Mouse (Mus musculus) embryonic facial prominence, embryonic 14.5 days (tissue): ENCODE measurements around the gene Ascc1. TPM values are rescaled to one million over a fixed set of nuclear protein-coding genes. Genes with fewer than 3 reads are reported as not detected.

Experiments
- ATAC-seq: fragments of 200-750 bp; cut with Nextera tagmentation; 2 replicates; pipeline ENCODE4 v1.8.0; 2017; ENCODE audit warnings: low read depth, moderate number of reproducible peaks, moderate TSS enrichment
- DNase-seq: peaks from one replicate; pipeline ENCODE4 v3.0.0-alpha.2; 2015; ENCODE audit warnings: low spot score
- H3K27ac ChIP-seq: fragments of 300-500 bp; sonication (generic); replicated peaks from 2 replicates; pipeline ENCODE4 v1.5.1; 2014; ENCODE audit warnings: low read depth, mild to moderate bottlenecking, low read length, moderate library complexity
- H3K27me3 ChIP-seq: fragments of 300-500 bp; sonication (generic); replicated peaks from 2 replicates; pipeline ENCODE4 v1.6.1; 2014; ENCODE audit warnings: low read length; ENCODE audit not compliant: control insufficient read depth, insufficient read depth
- H3K36me3 ChIP-seq: fragments of 300-500 bp; sonication (generic); 2 replicates; pipeline ENCODE4 v1.6.1; 2014; ENCODE audit warnings: low read length, mixed read lengths; ENCODE audit not compliant: control insufficient read depth, insufficient read depth
- H3K4me1 ChIP-seq: fragments of 300-500 bp; sonication (generic); 2 replicates; pipeline ENCODE4 v1.6.1; 2014; ENCODE audit warnings: antibody characterized with exemption, low read length; ENCODE audit not compliant: control insufficient read depth, insufficient read depth
- H3K4me2 ChIP-seq: fragments of 300-500 bp; sonication (generic); 2 replicates; pipeline ENCODE4 v1.6.1; 2014; ENCODE audit warnings: low read depth, mild to moderate bottlenecking, low read length, moderate library complexity, mixed read lengths
- H3K4me3 ChIP-seq: fragments of 300-500 bp; sonication (generic); 2 replicates; pipeline ENCODE4 v1.5.1; 2014; ENCODE audit warnings: low read depth, mild to moderate bottlenecking, low read length
- H3K9ac ChIP-seq: fragments of 300-500 bp; sonication (generic); 2 replicates; pipeline ENCODE4 v1.6.1; 2014; ENCODE audit warnings: low read depth, mild to moderate bottlenecking, low read length, moderate library complexity, mixed read lengths
- H3K9me3 ChIP-seq: fragments of 300-500 bp; sonication (generic); 2 replicates; pipeline ENCODE4 v1.6.1; 2016; ENCODE audit warnings: low read length; ENCODE audit not compliant: control insufficient read depth
- WGBS: fragments of 180-500 bp; shearing (Covaris S2); extraction: QIAGEN DNeasy Blood & Tissue Kit; methylation state at CpG from one replicate; pipeline ENCODE4 v1.1.7; 2014; 5-methylcytosine and 5-hydroxymethylcytosine counted together
- polyA plus RNA-seq: library from polyadenylated mRNA; unstranded; fragments of >200 nt; fragmentation: Nextera tagmentation; extraction: Ambion mirVana; gene quantifications from 2 replicates; pipeline ENCODE4 v1.2.1, GENCODE M21; 2014

Ascc1 gene
- polyA plus RNA-seq, 1 experiment from 2014 or later = 36.5 TPM

DNA sequence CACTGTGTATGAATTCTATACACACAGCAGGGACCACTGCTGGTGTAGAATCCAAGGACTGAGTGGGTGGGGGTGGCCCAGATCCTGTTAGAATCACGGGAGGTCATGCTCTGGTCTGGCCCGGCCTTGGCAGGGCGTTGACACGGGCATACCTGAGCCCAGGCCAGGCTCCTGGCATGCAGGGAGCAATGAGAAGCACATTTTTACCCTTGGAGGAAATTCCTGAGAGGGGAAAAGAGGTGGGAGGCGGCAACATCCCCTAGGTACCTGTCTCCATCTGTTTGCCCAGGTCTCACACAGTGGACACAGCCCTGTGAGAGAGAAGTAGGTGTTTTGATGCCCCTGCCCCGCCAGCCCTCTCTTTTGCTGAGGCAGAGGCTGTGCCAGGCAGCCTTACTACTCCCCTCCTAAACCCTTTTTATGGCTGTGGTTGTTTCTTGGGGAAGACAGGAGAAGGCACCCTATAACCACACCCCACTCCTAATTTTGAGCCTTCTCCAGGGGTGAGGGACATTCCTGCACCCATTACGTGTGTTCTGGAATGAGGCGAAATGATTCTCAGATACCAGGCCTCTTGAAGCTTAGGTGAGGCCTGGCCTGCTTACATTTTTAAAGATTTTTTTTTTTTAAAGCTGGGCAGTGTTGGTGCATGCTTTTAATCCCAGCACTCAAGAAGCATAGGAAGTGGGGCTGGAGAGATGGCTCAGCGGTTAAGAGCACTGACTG is 111.5 kb downstream of the Ascc1 start:
- ATAC-seq = no peak
- Histone ChIP-seq H3K27ac (no peak overlapping the region), H3K4me3 (no peak overlapping the region), H3K4me1 (peaks cover 9% of the 10 kb centered on the region), H3K36me3 (no peaks in the 10 kb centered on the region), H3K4me2 (no peak overlapping the region), H3K9me3 (no peaks in the 10 kb centered on the region), H3K9ac (no peak overlapping the region), H3K27me3 (no peaks in the 10 kb centered on the region; the same call in 1 of the 2 replicates)
- WGBS = 88% methylated on average over 9 of the region's 9 CpGs
- no peak for DNase-seq

DNA sequence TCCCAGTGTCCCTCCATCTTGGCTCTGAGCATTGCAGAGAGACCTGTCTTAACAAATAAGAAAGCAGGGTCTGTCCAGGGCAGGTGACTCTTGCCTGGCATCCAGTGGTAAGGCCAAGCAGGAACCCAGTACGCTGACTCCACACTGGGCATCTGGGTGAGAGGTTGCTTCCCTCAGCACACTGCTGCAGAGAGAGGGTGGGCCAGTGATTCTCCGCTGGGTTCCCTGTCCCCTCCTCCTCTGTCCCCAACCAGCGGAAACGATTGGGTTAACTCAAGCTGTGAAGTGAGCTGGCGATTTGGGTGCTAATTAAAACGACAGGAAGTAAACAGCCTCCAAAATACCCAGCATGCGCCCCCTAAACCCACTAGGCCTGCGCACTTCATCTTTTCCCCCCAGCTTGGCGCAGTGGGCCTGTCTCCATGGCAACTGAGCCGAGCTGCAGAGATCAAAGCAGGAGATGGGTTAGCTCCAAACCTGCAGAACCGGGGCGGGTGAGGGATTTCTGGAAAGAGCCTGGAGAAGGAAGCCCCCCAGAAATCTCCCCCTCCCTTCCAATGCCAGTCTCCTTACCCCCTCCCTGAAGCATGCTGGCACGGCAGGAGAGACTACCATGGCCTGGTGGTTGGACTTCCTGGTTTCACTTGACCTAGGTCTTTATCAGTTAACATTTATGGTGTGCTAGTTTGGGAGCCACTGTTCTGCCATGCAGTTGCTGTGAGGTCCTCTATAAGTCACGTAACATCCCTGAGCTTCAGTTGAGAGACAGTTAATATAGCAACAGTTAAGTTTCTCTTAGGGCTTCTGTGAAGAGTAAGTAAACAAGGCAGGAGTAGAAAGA is 113.0 kb downstream of the Ascc1 start:
- Histone ChIP-seq H3K4me3 (no peak overlapping the region), H3K9ac (peak overlapping the region; percentile 15; the same call in 1 of the 2 replicates), H3K9me3 (no peaks in the 10 kb centered on the region), H3K27ac (no peak overlapping the region), H3K27me3 (no peaks in the 10 kb centered on the region), H3K36me3 (no peaks in the 10 kb centered on the region), H3K4me2 (peak overlapping the region; percentile 40), H3K4me1 (peaks cover 9% of the 10 kb centered on the region)
- WGBS = 13% methylated on average over 10 of the region's 14 CpGs
- peak; percentile 83 for ATAC-seq
- DNase-seq = peak; percentile 85

- ATAC-seq (no peak), DNase-seq (no peak)
- no peaks in the 10 kb centered on the region for H3K36me3 ChIP-seq
- H3K27me3 ChIP-seq = no peaks in the 10 kb centered on the region
- peaks cover 9% of the 10 kb centered on the region for H3K4me1 ChIP-seq
- WGBS = 50% methylated on average over 4 of the region's 4 CpGs
- no peaks in the 10 kb centered on the region for H3K9me3 ChIP-seq
- no peak overlapping the region for H3K27ac ChIP-seq
- no peak overlapping the region for H3K4me3 ChIP-seq
- no peak overlapping the region for H3K4me2 ChIP-seq
- H3K9ac ChIP-seq = no peak overlapping the region
These were observed 114.4 kb downstream of the Ascc1 start for GRCm38 (mm10) chr10:60116997-60117396.

DNA sequence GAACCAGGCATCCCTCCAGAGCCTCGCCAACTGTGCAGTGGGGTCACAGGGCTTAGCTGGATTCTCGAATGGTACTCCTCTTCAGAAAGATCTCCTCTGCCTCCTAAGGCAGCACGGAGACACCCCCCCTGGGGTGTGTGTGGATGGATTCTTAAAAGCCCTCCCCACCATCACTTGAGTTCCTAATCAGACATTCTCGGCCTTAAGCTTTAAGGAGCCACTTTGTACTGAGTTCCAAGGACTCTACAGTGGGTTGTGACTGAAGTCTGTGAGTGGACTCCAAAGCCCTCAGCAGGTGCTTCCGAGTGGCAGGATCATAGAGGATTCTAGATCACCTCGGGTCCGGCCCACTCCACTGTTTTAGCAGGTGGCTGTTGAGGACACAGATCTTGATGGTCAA is 115.9 kb downstream of the Ascc1 start:
- no peak for ATAC-seq
- Histone ChIP-seq H3K4me3 (no peak overlapping the region), H3K9me3 (no peaks in the 10 kb centered on the region), H3K4me1 (peaks cover 9% of the 10 kb centered on the region), H3K9ac (no peak overlapping the region), H3K36me3 (no peaks in the 10 kb centered on the region), H3K4me2 (no peak overlapping the region), H3K27ac (no peak overlapping the region), H3K27me3 (no peaks in the 10 kb centered on the region)
- no peak for DNase-seq
- WGBS = 55% methylated on average over 7 of the region's 7 CpGs

- no peak for ATAC-seq
- no peak overlapping the region for H3K27ac ChIP-seq
- H3K9me3 ChIP-seq = no peaks in the 10 kb centered on the region
- H3K36me3 ChIP-seq = no peaks in the 10 kb centered on the region
- 78% methylated on average over 4 of the region's 4 CpGs for WGBS
- no peak for DNase-seq
- H3K4me2 ChIP-seq = no peak overlapping the region
- H3K9ac ChIP-seq = no peak overlapping the region
- H3K4me3 ChIP-seq = no peak overlapping the region
- no peaks in the 10 kb centered on the region for H3K27me3 ChIP-seq
- H3K4me1 ChIP-seq = peaks cover 3% of the 10 kb centered on the region
These were observed 118.0 kb downstream of the Ascc1 start for GRCm38 (mm10) chr10:60120630-60121029.

- no peak overlapping the region for H3K9ac ChIP-seq
- no peaks in the 10 kb centered on the region for H3K27me3 ChIP-seq
- H3K36me3 ChIP-seq = no peaks in the 10 kb centered on the region
- no peaks in the 10 kb centered on the region for H3K9me3 ChIP-seq
- no peaks in the 10 kb centered on the region for H3K4me1 ChIP-seq
- 59% methylated on average over 6 of the region's 6 CpGs for WGBS
- no peak overlapping the region for H3K4me2 ChIP-seq
- DNase-seq = no peak
- no peak overlapping the region for H3K27ac ChIP-seq
- no peak overlapping the region for H3K4me3 ChIP-seq
- no peak for ATAC-seq
These were observed 121.5 kb downstream of the Ascc1 start for GRCm38 (mm10) chr10:60124078-60124477.

GRCm38 (mm10) chr10:60125529-60126327 is 123.1 kb downstream of the Ascc1 start:
- H3K4me1 ChIP-seq = no peaks in the 10 kb centered on the region
- H3K4me2 ChIP-seq = peak overlapping the region; percentile 34
- H3K27ac ChIP-seq = no peak overlapping the region
- no peaks in the 10 kb centered on the region for H3K27me3 ChIP-seq
- DNase-seq (no peak), ATAC-seq (no peak; the same call in 1 of the 2 replicates)
- 27% methylated on average over 19 of the region's 22 CpGs for WGBS
- H3K4me3 ChIP-seq = no peak overlapping the region; the same call in 1 of the 2 replicates
- H3K36me3 ChIP-seq = no peaks in the 10 kb centered on the region
- no peaks in the 10 kb centered on the region for H3K9me3 ChIP-seq
- H3K9ac ChIP-seq = no peak overlapping the region

DNA sequence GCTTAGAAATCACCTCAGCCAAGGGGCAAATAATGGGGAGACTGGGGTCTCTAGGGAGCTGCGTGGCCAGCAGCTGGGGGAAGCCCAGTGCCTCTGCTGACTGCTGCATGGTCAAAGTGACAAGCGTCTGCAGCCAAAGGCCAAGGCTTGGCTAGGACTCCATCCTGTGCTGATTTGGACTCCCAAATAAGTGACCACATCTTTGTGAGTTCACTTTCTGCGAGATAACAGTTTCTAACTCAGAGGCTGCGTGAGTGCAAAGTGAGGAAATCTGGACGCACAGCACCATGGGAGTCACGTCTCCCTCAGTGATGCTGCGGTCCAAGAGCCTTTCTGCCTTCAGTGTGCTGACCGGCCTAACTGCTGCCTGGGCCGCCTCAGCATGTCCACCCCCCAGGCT is 125.7 kb downstream of the Ascc1 start:
- DNase-seq = no peak
- H3K36me3 ChIP-seq = no peaks in the 10 kb centered on the region

More for the DNA sequence above, 125.7 kb downstream of the Ascc1 start:
- Histone ChIP-seq H3K4me1 (peaks cover 2% of the 10 kb centered on the region; the same call in 1 of the 2 replicates), H3K9ac (no peak overlapping the region), H3K27me3 (no peaks in the 10 kb centered on the region), H3K4me2 (no peak overlapping the region), H3K4me3 (no peak overlapping the region), H3K9me3 (no peaks in the 10 kb centered on the region), H3K27ac (no peak overlapping the region)
- 83% methylated on average over 9 of the region's 9 CpGs for WGBS
- no peak for ATAC-seq
